Mouse (Mus musculus) effector memory CD4-positive, alpha-beta T cell, adult 5 months (primary cell): ENCODE results near the gene Cldn34d. TPM values are rescaled to one million over a fixed set of nuclear protein-coding genes. Genes with fewer than 3 reads are reported as not detected.

Source experiments
- polyA plus RNA-seq: library from polyadenylated mRNA; unstranded; fragments of 100-300 nt; shearing (Covaris generic); gene quantifications from one replicate; pipeline ENCODE4 v1.2.1, GENCODE M21; 2017

Cldn34d gene
- polyA plus RNA-seq, result not detected

GRCm38 (mm10) chrX:76602824-76603223, at the start of gene Cldn34d:
Gene Cldn34d, minus strand, starts transcription at chrX:76602924.

Other genes starting within 250 kb of the Cldn34d start
- gene Cldn34b4, start 209.6 kb downstream of the Cldn34d start, polyA plus RNA-seq, result not detected